Mouse (Mus musculus) heart, adult 2 months (tissue): ENCODE data around the gene Mmrn2. TPM values are rescaled to one million over a fixed set of nuclear protein-coding genes. Genes with fewer than 3 reads are reported as not detected.

Source experiments
- DNase-seq, 2 experiments: peaks; one replicate each; pipeline ENCODE4 v3.0.0; 2021
- H3K27ac ChIP-seq: fragments of 200-600 bp; 2 replicates; pipeline ENCODE4 v1.8.1; 2022
- H3K27me3 ChIP-seq: fragments of 200-500 bp; 2 replicates; pipeline ENCODE4 v1.6.1; 2012; ENCODE audit warnings: mild to moderate bottlenecking, low read length, inconsistent platforms, mixed read lengths; ENCODE audit not compliant: control insufficient read depth, insufficient read depth
- H3K36me3 ChIP-seq: fragments of 200-500 bp; 2 replicates; pipeline ENCODE4 v1.6.1; 2012; ENCODE audit warnings: low read length, inconsistent platforms; ENCODE audit not compliant: control insufficient read depth, insufficient read depth
- H3K4me1 ChIP-seq: fragments of 200-500 bp; 2 replicates; pipeline ENCODE4 v1.6.1; 2011; ENCODE audit warnings: low read length; ENCODE audit not compliant: control insufficient read depth, insufficient read depth
- H3K4me3 ChIP-seq: fragments of 200-600 bp; 2 replicates; pipeline ENCODE4 v1.8.1; 2022
- H3K79me2 ChIP-seq: fragments of 200-500 bp; replicated peaks from 2 replicates; pipeline ENCODE4 v1.6.1; 2012; ENCODE audit warnings: mild to moderate bottlenecking, inconsistent platforms, low read length, moderate library complexity, mixed read lengths; ENCODE audit not compliant: control insufficient read depth, insufficient read depth
- H3K9ac ChIP-seq: fragments of 200-500 bp; 2 replicates; pipeline ENCODE4 v1.6.1; 2012; ENCODE audit warnings: low read depth, mild to moderate bottlenecking, control low read depth, inconsistent platforms, low read length, mixed read lengths
- CTCF ChIP-seq: fragments of 200-600 bp; IDR thresholded peaks from 2 replicates; pipeline ENCODE4 v1.8.1; 2022; ENCODE audit warnings: antibody characterized with exemption, mild to moderate bottlenecking, moderate library complexity
- EP300 ChIP-seq: fragments of 200-500 bp; IDR thresholded peaks from 2 replicates; pipeline ENCODE4 v1.6.1; 2011; ENCODE audit warnings: low read depth, low read length, control low read depth; ENCODE audit not compliant: insufficient read depth
- POLR2A ChIP-seq: fragments of 200-500 bp; IDR thresholded peaks from 2 replicates; pipeline ENCODE4 v1.6.1; 2011; ENCODE audit warnings: mild to moderate bottlenecking, low read depth, low read length, control low read depth; ENCODE audit not compliant: insufficient read depth
- WGBS: fragments of 180-500 bp; shearing (Covaris S2); methylation state at CpG from one replicate; pipeline ENCODE4 v1.1.7; 2018; 5-methylcytosine and 5-hydroxymethylcytosine counted together
- intact Hi-C: fragments of 180-260 bp; cut with DNase I; formaldehyde crosslinking; loops from one replicate; pipeline ENCODE4 v1.15.1; 2025
- polyA plus RNA-seq: library from polyadenylated mRNA; depleted of rRNA; stranded (reverse); fragments of >200 nt; gene quantifications from 2 replicates; pipeline ENCODE4 v1.2.3, GENCODE M21; 2012
- total RNA-seq, 2 experiments: library from RNA; stranded (reverse); gene quantifications; 2 replicates each; pipeline ENCODE4 v1.2.3; 2021

The Mmrn2 gene
- total and polyA plus RNA-seq, 3 experiments = 17.6 to 44.1 (median 30.4) TPM

- WGBS = 87% methylated on average over 3 of the region's 3 CpGs
- no peak for TF ChIP-seq CTCF
- no peak for TF ChIP-seq POLR2A
- no peak for TF ChIP-seq EP300
- no peak overlapping the region for H3K9ac ChIP-seq
- H3K4me1 ChIP-seq = peaks cover 1% of the 10 kb centered on the region; the same call in 1 of the 2 replicates
- intact Hi-C loops = loop anchor here (5.0 kb wide), 1 partner anchor 196 kb away; no protein-coding TSS in a partner anchor
- H3K79me2 ChIP-seq = no peaks in the 10 kb centered on the region
- no peaks in the 10 kb centered on the region for H3K36me3 ChIP-seq
- H3K27me3 ChIP-seq = no peaks in the 10 kb centered on the region
- no peak for DNase-seq
- no peak overlapping the region for H3K4me3 ChIP-seq
- no peak overlapping the region for H3K27ac ChIP-seq
These were observed 4.3 kb upstream of the Mmrn2 start for GRCm38 (mm10) chr14:34370921-34371320.

- no peak for DNase-seq
- Histone ChIP-seq H3K27ac (no peak overlapping the region), H3K4me1 (peaks cover 1% of the 10 kb centered on the region), H3K36me3 (no peaks in the 10 kb centered on the region), H3K27me3 (no peaks in the 10 kb centered on the region), H3K4me3 (no peak overlapping the region), H3K79me2 (no peaks in the 10 kb centered on the region), H3K9ac (no peak overlapping the region)
- TF ChIP-seq POLR2A = no peak
- no peak for TF ChIP-seq CTCF
- no peak for TF ChIP-seq EP300
- intact Hi-C loops = loop anchor here (1.0 to 5.0 kb wide), 3 partner anchors 30 to 196 kb away; no protein-coding TSS in a partner anchor
- 67% methylated on average over 2 of the region's 2 CpGs for WGBS
These were observed 3.5 kb upstream of the Mmrn2 start for GRCm38 (mm10) chr14:34371763-34372162.

GRCm38 (mm10) chr14:34372646-34373045 lies 2.6 kb upstream of the Mmrn2 start:
- intact Hi-C loops = loop anchor here (1.0 to 5.0 kb wide), 3 partner anchors 29 to 195 kb away; no protein-coding TSS in a partner anchor
- Histone ChIP-seq H3K9ac (no peak overlapping the region), H3K79me2 (no peaks in the 10 kb centered on the region), H3K4me1 (peaks cover 1% of the 10 kb centered on the region), H3K36me3 (no peaks in the 10 kb centered on the region), H3K27ac (no peak overlapping the region), H3K4me3 (no peak overlapping the region), H3K27me3 (no peaks in the 10 kb centered on the region)
- TF ChIP-seq EP300 = 0 out of 2 replicates have a peak, but pooled peaks have one; percentile 42
- no peak for TF ChIP-seq POLR2A
- peak; percentile 97 for TF ChIP-seq CTCF
- peak; percentile 61 to 76 for DNase-seq
- 83% methylated on average over 6 of the region's 6 CpGs for WGBS

GRCm38 (mm10) chr14:34373581-34373980 lies 1.7 kb upstream of the Mmrn2 start:
- H3K9ac ChIP-seq = no peak overlapping the region
- no peaks in the 10 kb centered on the region for H3K36me3 ChIP-seq
- peaks cover 4% of the 10 kb centered on the region for H3K4me1 ChIP-seq
- no peaks in the 10 kb centered on the region for H3K27me3 ChIP-seq
- peak overlapping the region; percentile 90; the same call in 1 of the 2 replicates for H3K27ac ChIP-seq
- no peak for DNase-seq
- WGBS = 83% methylated on average over 6 of the region's 6 CpGs
- intact Hi-C loops = loop anchor here (5.0 kb wide), 1 partner anchor 194 kb away; no protein-coding TSS in a partner anchor
- H3K79me2 ChIP-seq = no peaks in the 10 kb centered on the region
- no peak for TF ChIP-seq CTCF
- no peak for TF ChIP-seq POLR2A
- no peak for TF ChIP-seq EP300
- H3K4me3 ChIP-seq = no peak overlapping the region; the same call in 1 of the 2 replicates

- intact Hi-C loops = loop anchor here (5.0 kb wide), 1 partner anchor 193 kb away; no protein-coding TSS in a partner anchor
- no peaks in the 10 kb centered on the region for H3K27me3 ChIP-seq
- peak within 1 kb of the TSS; percentile 90 for H3K27ac ChIP-seq
- WGBS = 31% methylated on average over 10 of the region's 10 CpGs
- DNase-seq = no peak
- H3K79me2 ChIP-seq = no peaks in the 10 kb centered on the region
- peak within 1 kb of the TSS; percentile 54 for H3K4me3 ChIP-seq
- no peak for TF ChIP-seq CTCF
- no peak for TF ChIP-seq EP300
- TF ChIP-seq POLR2A = no peak
- H3K4me1 ChIP-seq = peaks cover 8% of the 10 kb centered on the region
- peak within 1 kb of the TSS; percentile 71 for H3K9ac ChIP-seq
- no peaks in the 10 kb centered on the region for H3K36me3 ChIP-seq
These were observed 688 bp upstream of the Mmrn2 start, which contains the start of gene Sncg for GRCm38 (mm10) chr14:34374577-34374976. TSS of gene Sncg (minus strand) at chr14:34374789.

- no peak for DNase-seq
- intact Hi-C loops = no loop called here
- WGBS = 44% methylated on average over 5 of the region's 5 CpGs
- no peaks in the 10 kb centered on the region for H3K36me3 ChIP-seq
- peak overlapping the region; percentile 90 for H3K27ac ChIP-seq
- peak overlapping the region; percentile 71 for H3K9ac ChIP-seq
- peak overlapping the region; percentile 54 for H3K4me3 ChIP-seq
- no peak for TF ChIP-seq POLR2A
- TF ChIP-seq EP300 = no peak
- TF ChIP-seq CTCF = no peak
- no peaks in the 10 kb centered on the region for H3K79me2 ChIP-seq
- H3K27me3 ChIP-seq = no peaks in the 10 kb centered on the region
- H3K4me1 ChIP-seq = peaks cover 8% of the 10 kb centered on the region
These were observed 676 bp downstream of the Mmrn2 start for GRCm38 (mm10) chr14:34375941-34376340.
